Mouse (Mus musculus): ENCODE measurements around the gene Fkbp1a.

The Fkbp1a gene

DNA sequence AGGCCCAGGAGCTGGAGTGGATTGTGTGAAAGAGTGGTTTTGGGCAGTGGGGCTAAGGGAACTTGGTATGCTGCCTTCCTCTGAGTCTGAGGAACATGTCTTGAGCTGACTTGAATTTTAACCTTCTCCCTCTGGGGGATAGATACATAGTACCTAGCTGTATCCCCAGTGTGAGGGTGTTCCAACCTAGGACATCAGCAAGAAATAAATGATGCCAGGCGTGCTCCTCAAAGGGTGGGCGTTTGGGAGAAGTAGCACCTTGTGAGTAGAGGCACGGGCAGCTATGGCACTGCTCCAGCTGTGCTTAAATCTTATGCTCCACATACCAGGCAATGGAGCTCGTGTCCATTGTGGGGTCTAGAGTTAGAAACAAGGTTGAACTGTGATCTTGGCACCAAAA, 4.3 kb downstream of the Fkbp1a start:
- DNase-seq (ENCODE audit: low read depth, low spot score), result no peak

DNA sequence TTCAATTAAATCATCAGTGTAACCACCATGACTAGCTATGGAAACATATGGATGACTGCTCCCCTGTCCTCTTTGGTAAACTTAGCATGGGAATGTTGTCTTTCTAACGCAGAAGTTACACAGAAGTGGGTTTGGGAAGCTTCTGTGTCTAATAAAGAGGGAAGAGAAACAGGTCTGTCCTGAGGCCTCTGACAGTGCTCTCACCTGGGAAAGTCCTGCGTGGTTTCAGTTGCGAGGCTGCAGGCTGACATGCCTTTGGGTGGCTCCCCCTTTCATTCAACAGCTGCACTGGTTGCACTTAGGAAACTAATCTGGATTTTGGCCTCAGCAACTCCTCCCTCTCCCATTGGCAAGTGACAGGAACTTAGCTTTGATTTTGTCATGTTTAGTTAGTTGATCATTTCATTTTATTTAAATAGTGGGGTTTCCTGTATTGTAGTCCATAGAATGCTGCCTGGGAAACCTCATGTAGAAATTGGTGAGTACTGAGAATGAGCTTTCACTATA, 7.4 kb downstream of the Fkbp1a start:
- no peak for DNase-seq (ENCODE audit: low read depth, low spot score)

- DNase-seq (ENCODE audit: low read depth, low spot score), result peak; percentile 61
Observed at GRCm38 (mm10) chr2:151562930-151563921, 20.9 kb downstream of the Fkbp1a start.

GRCm38 (mm10) chr2:151564006-151564405, 21.7 kb downstream of the Fkbp1a start:
- no peak for DNase-seq (ENCODE audit: low read depth, low spot score)

- no peak for DNase-seq (ENCODE audit: low read depth, low spot score)
Observed at GRCm38 (mm10) chr2:151564986-151565385, 22.7 kb downstream of the Fkbp1a start.

- DNase-seq (ENCODE audit: low read depth, low spot score), result no peak
Observed at GRCm38 (mm10) chr2:151566856-151567255, 24.6 kb downstream of the Fkbp1a start.

- DNase-seq (ENCODE audit: low read depth, low spot score), result peak; percentile 76
Observed at GRCm38 (mm10) chr2:151569452-151569851, 27.2 kb downstream of the Fkbp1a start.

- peak; percentile 77 for DNase-seq (ENCODE audit: low read depth, low spot score)
Observed at GRCm38 (mm10) chr2:151571873-151572700, 29.8 kb downstream of the Fkbp1a start, which contains the start of gene Sdcbp2. Gene Sdcbp2 (plus strand): TSS chr2:151572622.

DNA sequence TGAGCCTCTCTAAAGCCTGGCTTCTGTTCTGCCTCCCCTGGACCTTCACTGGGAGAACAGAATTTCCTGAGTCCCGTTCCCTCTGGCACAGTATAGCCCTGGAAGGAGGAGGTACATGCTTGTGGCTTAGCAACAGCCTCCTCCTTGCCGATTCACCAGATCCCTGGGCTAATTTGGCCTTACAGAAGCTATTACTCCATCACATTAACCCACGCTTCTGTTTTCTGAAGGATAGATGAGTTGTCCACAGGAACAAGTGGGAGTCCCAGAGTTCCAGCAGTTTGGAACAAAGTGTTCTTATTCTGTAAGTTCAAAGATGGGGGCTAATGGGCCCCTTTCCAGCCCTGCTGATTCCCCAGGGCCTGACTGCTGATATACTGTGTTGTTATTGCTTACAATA, 31.4 kb downstream of the Fkbp1a start:
- no peak for DNase-seq (ENCODE audit: low read depth, low spot score)

- DNase-seq (ENCODE audit: low read depth, low spot score), result no peak
Observed at GRCm38 (mm10) chr2:151574607-151575006, 32.3 kb downstream of the Fkbp1a start.

DNA sequence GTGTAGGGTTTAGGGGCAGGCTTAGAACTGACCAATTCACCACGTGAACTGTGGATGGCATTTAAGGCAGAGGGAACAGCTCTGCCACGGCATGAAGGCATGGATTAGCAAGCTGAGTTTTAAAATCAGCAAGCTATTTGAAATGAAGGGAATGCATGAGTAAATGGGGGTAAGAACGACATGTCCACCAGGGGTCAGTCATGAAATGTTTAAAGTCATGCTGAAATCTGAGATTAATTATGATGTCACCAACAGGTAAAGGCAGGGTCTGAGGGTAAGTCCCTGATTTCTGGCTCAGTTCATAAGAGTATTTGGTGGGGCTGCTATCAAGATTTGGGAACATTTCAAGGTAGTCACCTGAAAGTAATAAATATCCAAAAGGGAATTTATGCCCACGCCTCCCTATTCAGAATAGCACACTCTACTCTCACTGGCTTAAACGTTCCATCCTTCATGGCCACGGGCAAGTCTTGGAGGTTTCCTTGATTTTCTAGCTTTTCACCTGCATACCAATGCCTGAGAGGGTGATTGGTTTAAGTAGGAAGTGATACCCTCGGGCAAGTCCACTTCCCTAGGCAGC, 32.9 kb downstream of the Fkbp1a start:
- DNase-seq (ENCODE audit: low read depth, low spot score), result peak; percentile 71

DNA sequence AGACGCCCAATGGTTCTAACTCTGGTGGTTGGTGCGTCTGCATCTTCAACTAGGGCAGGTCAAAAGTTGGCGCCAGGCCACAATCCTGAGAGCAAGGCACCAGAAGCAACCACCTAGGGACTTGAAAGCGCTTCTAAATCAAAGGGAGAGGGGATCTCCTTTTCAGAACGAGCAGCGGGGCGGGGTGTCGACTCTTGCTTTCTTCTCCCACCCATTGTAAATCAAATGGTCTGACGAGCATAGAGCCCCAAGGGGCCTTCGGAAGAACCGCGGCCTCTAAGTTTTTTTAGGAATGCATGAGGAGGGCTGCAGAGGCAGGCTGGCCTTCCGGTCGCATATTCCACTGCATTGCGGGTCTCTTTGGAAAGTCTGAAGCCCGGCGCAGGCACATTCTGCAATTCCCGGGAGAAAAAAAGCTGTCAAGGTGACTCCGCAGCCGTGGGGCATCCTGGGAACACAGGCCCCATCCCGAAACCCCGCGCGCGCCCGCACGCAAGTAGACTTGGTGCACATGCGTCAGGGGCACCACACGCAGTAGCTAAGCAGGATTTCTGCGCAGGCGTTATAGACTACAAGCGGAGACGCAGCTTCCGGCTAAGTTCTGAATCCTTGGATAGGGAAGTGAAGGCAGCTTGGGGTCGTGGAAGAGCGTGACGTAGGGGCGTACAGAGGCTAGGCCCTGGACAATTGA, 33.6 kb downstream of the Fkbp1a start:
- peak; percentile 86 for DNase-seq (ENCODE audit: low read depth, low spot score)

DNA sequence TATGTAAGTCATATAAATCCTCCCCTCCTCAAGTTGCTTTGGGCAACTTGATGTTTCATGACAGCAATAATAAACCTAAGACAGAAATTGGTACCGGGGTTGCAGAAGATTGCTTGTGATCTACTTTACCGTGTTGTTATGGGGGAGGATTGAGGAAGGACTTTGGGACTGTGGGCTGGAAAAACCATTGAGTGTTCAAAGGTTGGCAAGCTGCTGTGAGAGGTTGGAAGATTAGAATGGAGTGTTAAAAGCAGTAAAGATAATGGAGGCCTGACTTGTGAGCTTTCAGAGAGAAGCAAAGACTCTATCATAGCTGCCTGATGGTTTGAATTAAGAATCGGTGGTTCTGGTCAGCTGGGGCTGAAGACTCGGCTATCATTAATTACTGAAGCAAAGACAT, 36.9 kb downstream of the Fkbp1a start:
- no peak for DNase-seq (ENCODE audit: low read depth, low spot score)

DNA sequence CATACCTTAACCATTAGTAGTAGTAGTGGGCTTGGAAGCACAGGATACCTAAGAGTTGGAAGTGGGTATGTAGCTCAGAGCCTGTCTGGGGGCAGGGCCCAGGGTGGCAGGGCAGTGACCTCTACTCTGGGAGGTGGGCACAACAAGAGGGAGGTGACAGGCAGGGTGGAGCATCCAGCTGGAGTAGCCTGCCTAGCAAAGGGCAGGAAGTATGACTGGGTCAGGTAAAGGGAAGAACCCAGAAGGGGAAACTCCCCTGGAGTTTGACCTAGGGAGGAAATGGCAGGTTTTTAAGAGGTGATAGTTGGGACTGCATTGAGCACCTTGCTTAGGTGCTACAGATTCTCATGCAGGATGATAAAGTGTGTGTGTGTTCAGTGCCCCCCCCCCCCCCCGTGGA, 38.7 kb downstream of the Fkbp1a start:
- DNase-seq (ENCODE audit: low read depth, low spot score), result peak; percentile 26

- DNase-seq (ENCODE audit: low read depth, low spot score), result peak; percentile 39
Observed at GRCm38 (mm10) chr2:151585934-151586333, 43.7 kb downstream of the Fkbp1a start.

GRCm38 (mm10) chr2:151586807-151587206, 44.5 kb downstream of the Fkbp1a start:
- DNase-seq (ENCODE audit: low read depth, low spot score), result no peak

GRCm38 (mm10) chr2:151587306-151587705, 45.0 kb downstream of the Fkbp1a start:
- DNase-seq (ENCODE audit: low read depth, low spot score), result no peak

DNA sequence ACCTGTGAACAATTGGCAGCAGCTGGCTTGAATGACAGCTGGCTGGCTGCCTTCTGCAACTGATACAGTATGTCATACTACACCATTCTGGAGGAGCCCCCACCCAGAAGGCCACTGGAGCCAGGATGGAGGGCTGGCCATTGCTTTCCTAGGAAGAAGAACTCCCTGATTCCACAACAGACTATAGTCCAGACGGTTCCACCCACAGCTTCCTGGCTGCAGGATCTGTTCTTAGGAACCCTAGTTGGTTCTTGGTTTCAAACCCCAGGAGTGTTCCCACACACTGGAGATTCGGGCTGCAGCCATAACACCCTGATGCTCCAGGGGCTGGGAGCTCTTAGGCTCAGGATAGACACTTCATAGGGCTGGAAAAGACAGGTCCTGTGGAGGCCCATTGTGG, 55.8 kb downstream of the Fkbp1a start:
- no peak for DNase-seq (ENCODE audit: low read depth, low spot score)

DNA sequence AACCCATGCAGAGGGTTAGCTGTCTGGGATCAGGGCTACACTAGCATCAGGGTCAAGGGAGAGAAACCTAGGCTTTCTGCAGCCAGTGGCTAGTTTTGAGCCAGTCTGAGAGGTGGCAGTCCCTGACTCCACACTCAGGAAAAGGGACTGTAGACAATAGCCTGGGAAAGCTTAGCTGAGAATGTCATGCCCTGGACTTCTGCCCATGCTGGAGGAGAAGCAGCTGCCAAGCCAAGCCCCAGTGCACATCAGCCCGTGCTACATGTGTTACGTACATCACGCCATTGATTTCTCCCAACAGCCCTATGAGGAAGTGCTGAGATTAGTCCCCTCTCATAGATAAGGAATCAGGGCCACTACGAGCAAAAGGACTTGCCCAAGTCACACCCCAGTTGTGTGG, 59.8 kb downstream of the Fkbp1a start:
- no peak for DNase-seq (ENCODE audit: low read depth, low spot score)

DNA sequence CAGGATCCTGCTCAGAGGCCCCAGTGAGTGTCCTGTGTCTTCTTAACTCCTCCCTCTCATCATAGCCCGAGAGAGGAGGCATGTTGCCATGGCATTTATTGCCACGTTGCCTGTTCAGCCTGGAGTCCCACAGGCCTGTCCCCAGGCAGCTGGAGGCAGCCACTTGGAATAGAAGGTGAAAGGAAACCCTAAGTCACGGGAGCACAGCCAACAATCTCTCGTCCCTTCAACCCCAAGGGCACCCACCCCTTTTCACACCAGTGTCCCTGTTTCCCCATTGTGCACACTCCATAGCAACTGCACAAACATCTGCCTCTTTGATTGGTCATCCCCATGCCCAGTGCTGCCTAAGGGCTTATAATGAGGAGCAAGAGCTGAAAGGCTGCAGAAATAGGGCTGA, 61.3 kb downstream of the Fkbp1a start:
- no peak for DNase-seq (ENCODE audit: low read depth, low spot score)

GRCm38 (mm10) chr2:151605437-151605987, 63.2 kb downstream of the Fkbp1a start:
- DNase-seq (ENCODE audit: low read depth, low spot score), result peak; percentile 32
